In the genomic region with DNA sequence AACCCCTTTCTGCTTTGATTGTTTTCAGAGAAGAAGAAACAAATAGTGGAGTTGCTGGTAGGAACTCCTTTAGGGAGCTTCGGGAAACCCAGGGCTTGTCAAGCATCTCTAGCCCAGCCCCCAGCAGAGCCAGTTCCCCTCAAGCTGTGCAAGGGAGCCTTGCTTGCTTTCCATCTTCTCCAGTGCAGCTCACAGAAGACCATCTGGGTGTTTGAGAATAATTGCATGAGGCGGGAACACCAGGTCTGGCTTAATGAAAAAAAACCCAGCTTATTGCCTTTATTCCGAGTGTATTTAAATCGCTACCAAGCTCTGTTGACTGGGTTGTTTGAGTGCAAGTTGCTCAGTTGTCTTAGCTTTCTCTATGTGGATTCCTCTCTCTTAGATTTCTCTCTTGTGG, we compare ENCODE assay signal across 23 mouse cellular contexts.
A peak's percentile ranks its signal among the peaks of the same experiment; 100 is the strongest.
DNase-seq lines count a peak whose midpoint lies in the region; ATAC-seq and TF ChIP-seq lines count a peak whose summit lies in the region.
"Had no signal": no experiment of that assay in that cellular context is flagged by ENCODE, and none has a peak within 500 bp of the region (broad histone marks: within the 10 kb centered on the region; RNA-seq: fewer than 3 reads in every experiment).

No protein-coding gene starts in this region.

- no peak overlapping the region for H3K4me2 ChIP-seq in forebrain, postnatal 0 days (ENCODE audit: low read depth)
- H3K4me2 ChIP-seq in forebrain, embryonic 13.5 days = no peak overlapping the region
- H3K4me2 ChIP-seq: embryonic facial prominence, embryonic 12.5 days; heart, embryonic 12.5 days; hindbrain, embryonic 12.5 days had no signal

- no peaks in the 10 kb centered on the region for H3K36me3 ChIP-seq in forebrain, postnatal 0 days (ENCODE audit: insufficient read depth)
- H3K36me3 ChIP-seq in forebrain, embryonic 13.5 days (ENCODE audit: poor library complexity, severe bottlenecking) = no peaks in the 10 kb centered on the region
- H3K36me3 ChIP-seq: embryonic facial prominence, embryonic 12.5 days; G1E; heart, embryonic 12.5 days; hindbrain, embryonic 12.5 days had no signal

- no peak for TF ChIP-seq CTCF in forebrain, postnatal 0 days (IDR thresholded peaks at IDR 0.05; ENCODE audit: low read depth)
- no peak for TF ChIP-seq CTCF in layer of hippocampus, adult 2 months (conservative IDR thresholded peaks at IDR 0.05)

- peak; percentile 8 for DNase-seq in forebrain, postnatal 0 days
- DNase-seq in layer of hippocampus, adult 2 months (ENCODE audit: low spot score in 2 of 2) = peak; percentile 45 to 74
- DNase-seq in layer of hippocampus, postnatal 10 days (ENCODE audit: low spot score in 2 of 2) = peak; percentile 20 to 25
- DNase-seq in heart, postnatal 25 days (ENCODE audit: low spot score) = no peak
- no peak for DNase-seq in thymus, postnatal 10 days (ENCODE audit: low spot score in 2 of 2)
- DNase-seq: adrenal gland, adult 8-10 months; adrenal gland, postnatal 36 days; B cell, adult 2 months; cerebellum, adult 11 months; cerebellum, adult 8-10 months; cerebellum, postnatal 14 days; gastrocnemius, adult 2 months; gastrocnemius, postnatal 25 days; heart, postnatal 4 days had no signal

- ATAC-seq in forebrain, postnatal 0 days = no peak
- ATAC-seq in forebrain, embryonic 13.5 days = no peak
- no peak for ATAC-seq in frontal cortex, adult (ENCODE audit: low TSS enrichment)
- ATAC-seq: CD4-positive, CD25-positive, alpha-beta regulatory T cell, adult 4 months; forebrain, embryonic 16.5 days; hindbrain, embryonic 16.5 days had no signal

- intact Hi-C loops in heart, postnatal 25 days (cut with DNase I) = no loop called here

- H3K9me3 ChIP-seq in forebrain, postnatal 0 days (ENCODE audit: low read length) = no peaks in the 10 kb centered on the region
- no peaks in the 10 kb centered on the region for H3K9me3 ChIP-seq in forebrain, embryonic 13.5 days (replicated peaks)
- H3K9me3 ChIP-seq: embryonic facial prominence, embryonic 12.5 days; heart, embryonic 12.5 days; hindbrain, embryonic 12.5 days had no signal

- WGBS in forebrain, postnatal 0 days = 76% methylated on average over 4 of the region's 4 CpGs
- WGBS in forebrain, embryonic 13.5 days = 91% methylated on average over 4 of the region's 4 CpGs

- no peak overlapping the region for H3K9ac ChIP-seq in forebrain, postnatal 0 days
- no peak overlapping the region for H3K9ac ChIP-seq in forebrain, embryonic 13.5 days
- H3K9ac ChIP-seq: embryonic facial prominence, embryonic 12.5 days; heart, embryonic 12.5 days; hindbrain, embryonic 12.5 days had no signal

- no peak overlapping the region for H3K27ac ChIP-seq in forebrain, postnatal 0 days (ENCODE audit: low read depth, low read length)
- H3K27ac ChIP-seq in forebrain, embryonic 13.5 days = no peak overlapping the region
- H3K27ac ChIP-seq in layer of hippocampus, adult 2 months = no peak overlapping the region
- H3K27ac ChIP-seq: embryonic facial prominence, embryonic 12.5 days; gastrocnemius, adult 2 months; hindbrain, embryonic 12.5 days had no signal

- no peaks in the 10 kb centered on the region for H3K4me1 ChIP-seq in forebrain, postnatal 0 days (ENCODE audit: insufficient read depth)
- no peaks in the 10 kb centered on the region for H3K4me1 ChIP-seq in forebrain, embryonic 13.5 days
- H3K4me1 ChIP-seq: embryonic facial prominence, embryonic 12.5 days; heart, embryonic 12.5 days; hindbrain, embryonic 12.5 days had no signal

- no peaks in the 10 kb centered on the region for H3K27me3 ChIP-seq in forebrain, postnatal 0 days (ENCODE audit: insufficient read depth, low read length)
- H3K27me3 ChIP-seq in forebrain, embryonic 13.5 days = no peaks in the 10 kb centered on the region
- H3K27me3 ChIP-seq: embryonic facial prominence, embryonic 12.5 days; heart, embryonic 12.5 days; hindbrain, embryonic 12.5 days had no signal

- no peak overlapping the region for H3K4me3 ChIP-seq in forebrain, postnatal 0 days (ENCODE audit: low read depth, low read length)
- H3K4me3 ChIP-seq in forebrain, embryonic 13.5 days = no peak overlapping the region
- no peak overlapping the region for H3K4me3 ChIP-seq in layer of hippocampus, adult 2 months
- H3K4me3 ChIP-seq: embryonic facial prominence, embryonic 12.5 days; gastrocnemius, adult 2 months; heart, embryonic 12.5 days; hindbrain, embryonic 12.5 days had no signal

Comparison
In these comparisons a context has a peak if more than half of its experiments do, and no peak if none do; other contexts are left out.
1. DNase-seq: peak in forebrain, postnatal 0 days (single experiment), layer of hippocampus, adult 2 months (2 of 2) and layer of hippocampus, postnatal 10 days (2 of 2); none in heart, postnatal 25 days (single experiment) and thymus, postnatal 10 days (0 of 2).